Comparison of ENCODE assay signal across 10 mouse cellular contexts in genomic region chr10:86555843-86556242, GRCm38 (mm10). TPM values are rescaled to one million over a fixed set of nuclear protein-coding genes. Genes with fewer than 3 reads are reported as not detected.
DNase-seq lines count a peak whose midpoint lies in the region; TF ChIP-seq lines count a peak whose summit lies in the region.
"Had no signal": no experiment of that assay in that cellular context is flagged by ENCODE, and none has a peak within 500 bp of the region (broad histone marks: within the 10 kb centered on the region; RNA-seq: fewer than 3 reads in every experiment).

No protein-coding gene starts in this region.

- no peak overlapping the region for H3K27ac ChIP-seq in heart, embryonic 10.5 days
- H3K27ac ChIP-seq in thymus, adult 2 months (ENCODE audit: control insufficient read depth, insufficient read depth, low read length): no peak overlapping the region
- H3K27ac ChIP-seq: limb, embryonic 13.5 days had no signal

- no peak for TF ChIP-seq POLR2A in thymus, adult 2 months (IDR thresholded peaks at IDR 0.05; ENCODE audit: control insufficient read depth, extremely low read depth, insufficient read depth, low read length, poor library complexity)

- H3K9me3 ChIP-seq in heart, embryonic 10.5 days: no peaks in the 10 kb centered on the region
- H3K9me3 ChIP-seq: limb, embryonic 13.5 days had no signal

- H3K36me3 ChIP-seq in heart, embryonic 10.5 days: no peaks in the 10 kb centered on the region
- no peaks in the 10 kb centered on the region for H3K36me3 ChIP-seq in thymus, adult 2 months (ENCODE audit: control insufficient read depth, insufficient read depth, low read length)
- H3K36me3 ChIP-seq: limb, embryonic 13.5 days had no signal

- TF ChIP-seq CTCF in thymus, adult 2 months (IDR thresholded peaks at IDR 0.05; ENCODE audit: borderline replicate concordance, control insufficient read depth, extremely low read depth, insufficient read depth, low read length, poor library complexity): no peak

- H3K4me3 ChIP-seq in heart, embryonic 10.5 days: no peak overlapping the region
- H3K4me3 ChIP-seq in thymus, adult 2 months (ENCODE audit: control insufficient read depth, insufficient read depth, low read length): no peak overlapping the region
- H3K4me3 ChIP-seq: erythroblast, embryonic 14.5 days; limb, embryonic 13.5 days had no signal

- H3K27me3 ChIP-seq in heart, embryonic 10.5 days (ENCODE audit: insufficient read depth, poor library complexity, severe bottlenecking): no peaks in the 10 kb centered on the region
- no peaks in the 10 kb centered on the region for H3K27me3 ChIP-seq in thymus, adult 2 months (ENCODE audit: control insufficient read depth, insufficient read depth, low read length)
- H3K27me3 ChIP-seq: limb, embryonic 13.5 days had no signal

- H3K4me1 ChIP-seq in heart, embryonic 10.5 days: no peaks in the 10 kb centered on the region
- no peaks in the 10 kb centered on the region for H3K4me1 ChIP-seq in thymus, adult 2 months (replicated peaks; ENCODE audit: control insufficient read depth, insufficient read depth, low read length)
- H3K4me1 ChIP-seq: limb, embryonic 13.5 days had no signal

- DNase-seq in heart, adult 11 months: peak; percentile 78
- no peak for DNase-seq in heart, embryonic 10.5 days (ENCODE audit: low spot score)
- peak; percentile 7 for DNase-seq in thymus, adult 2 months
- DNase-seq in thymus, postnatal 0 days (ENCODE audit: low spot score): no peak
- DNase-seq in kidney, postnatal 14 days: peak; percentile 32
- peak; percentile 45 for DNase-seq in thymus, postnatal 4 days
- no peak for DNase-seq in right cerebral cortex, postnatal 4 days
- DNase-seq in right cerebral cortex, postnatal 25 days: no peak

- 51% methylated on average over 8 of the region's 8 CpGs for WGBS in heart, embryonic 10.5 days
- WGBS in thymus, adult 2 months: 62% methylated on average over 8 of the region's 8 CpGs

RNA-seq across cellular contexts. Expression of gene Syn3, which starts 57.1 kb away (rescaled TPM):
- polyA plus RNA-seq in heart, embryonic 10.5 days (2016; fragmentation: Nextera tagmentation; extraction: Ambion mirVana): 1.2 TPM in 2 replicates
- polyA plus RNA-seq in thymus, adult 2 months (2012; rRNA removed): 0.78 and 0.84 TPM in 2 replicates
- polyA plus RNA-seq in thymus, postnatal 0 days (2015; fragmentation: Nextera tagmentation; extraction: Ambion mirVana): 0.98 and 1.1 TPM in 2 replicates
- polyA plus RNA-seq: erythroblast, embryonic 14.5 days had no signal

Comparison
In these comparisons a context has a peak if more than half of its experiments do, and no peak if none do; other contexts are left out.
1. DNase-seq: peak in heart, adult 11 months (single experiment), thymus, adult 2 months (single experiment), kidney, postnatal 14 days (single experiment) and thymus, postnatal 4 days (single experiment); none in heart, embryonic 10.5 days (single experiment), thymus, postnatal 0 days (single experiment), right cerebral cortex, postnatal 4 days (single experiment) and right cerebral cortex, postnatal 25 days (single experiment).